Mouse (Mus musculus) adrenal gland, postnatal 25 days (tissue): ENCODE measurements at regions not wholly inside any gene's neighbourhood (a gene's known extent, or its start where the extent isn't known, plus 50 kb on each side); places are given as distances from the start of the nearest gene placed in this dataset.

ENCODE experiments used
- DNase-seq: peaks from one replicate; pipeline ENCODE4 v3.0.0; 2021; ENCODE audit warnings: mixed read lengths

DNA sequence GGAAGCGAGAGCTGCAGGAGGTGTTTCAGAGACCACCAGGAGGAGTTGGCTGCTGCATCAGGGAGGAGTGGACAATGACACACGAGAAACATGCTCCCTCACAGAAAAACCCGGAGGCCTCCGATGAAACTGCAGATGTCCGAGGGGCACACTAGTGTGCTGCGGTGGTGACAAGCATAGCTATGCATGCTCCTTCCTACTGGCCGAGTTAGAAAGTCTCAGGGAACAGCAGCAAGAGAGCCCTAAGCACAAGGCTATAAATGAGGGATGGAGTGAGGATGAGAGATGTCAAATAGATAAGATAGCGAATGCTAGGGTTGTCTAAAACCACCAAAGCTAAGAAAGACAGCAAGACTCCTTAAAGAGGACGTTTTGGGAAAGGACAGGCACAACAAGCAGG is 328.4 kb upstream of the Adgrl2 start:
- DNase-seq: no peak

DNA sequence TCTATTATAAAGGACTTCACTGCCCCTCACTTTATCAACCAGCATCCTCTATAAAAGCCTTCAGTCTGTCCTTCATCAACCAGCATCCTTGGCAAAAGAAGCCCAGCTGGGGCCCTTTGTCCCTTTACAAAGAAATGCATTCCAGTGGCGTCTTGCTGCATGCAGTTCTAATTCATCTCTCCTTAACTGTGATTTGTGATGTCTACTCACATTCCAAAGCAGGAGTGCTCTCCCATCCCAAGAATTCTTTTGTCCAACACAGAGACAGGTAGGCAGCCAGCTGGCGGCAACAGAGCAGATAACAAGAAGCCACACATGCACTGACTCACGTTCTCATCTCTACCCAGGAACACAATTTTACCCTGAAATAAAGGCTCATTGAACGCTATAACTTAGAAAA is 323.9 kb upstream of the Adgrl2 start:
- DNase-seq: no peak

DNA sequence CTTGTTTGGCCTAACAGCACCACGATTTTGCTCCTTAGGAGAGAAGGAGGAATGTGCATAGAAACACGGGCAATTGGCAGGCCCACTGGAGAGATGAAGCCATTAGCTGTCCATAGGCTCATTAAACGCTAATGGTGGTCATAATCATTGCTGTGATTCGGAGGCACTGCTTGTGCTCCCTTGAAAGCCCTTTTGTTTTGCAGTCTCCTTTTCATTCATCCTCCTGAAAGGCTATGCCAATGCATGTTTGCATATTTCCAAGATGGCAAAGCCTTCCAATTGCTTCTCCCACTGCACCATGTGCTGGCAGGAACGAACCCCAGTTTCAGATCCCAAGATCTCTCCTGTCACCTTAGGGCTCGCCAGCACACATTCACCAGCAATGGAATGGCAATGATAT is 322.9 kb upstream of the Adgrl2 start:
- DNase-seq: no peak

DNA sequence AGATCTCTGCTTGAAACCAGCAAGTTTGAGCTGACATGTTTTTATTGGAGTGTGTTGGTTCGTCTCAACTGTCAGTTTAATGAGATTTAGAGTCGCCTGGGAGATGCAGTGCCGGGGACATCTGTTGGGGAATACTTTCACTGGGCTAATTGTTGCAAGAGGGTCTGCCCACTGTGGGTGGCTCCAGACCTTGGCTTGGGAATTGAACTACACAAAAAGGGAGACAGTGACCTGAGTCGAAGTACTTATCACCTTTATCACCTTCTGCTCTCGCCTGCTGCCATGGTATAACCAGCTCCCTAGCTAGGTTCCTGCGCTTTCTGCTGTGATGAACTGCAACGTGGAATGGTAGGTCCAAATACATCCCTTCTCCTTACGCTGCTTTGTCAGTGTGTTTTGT is 321.2 kb upstream of the Adgrl2 start:
- DNase-seq: no peak

DNA sequence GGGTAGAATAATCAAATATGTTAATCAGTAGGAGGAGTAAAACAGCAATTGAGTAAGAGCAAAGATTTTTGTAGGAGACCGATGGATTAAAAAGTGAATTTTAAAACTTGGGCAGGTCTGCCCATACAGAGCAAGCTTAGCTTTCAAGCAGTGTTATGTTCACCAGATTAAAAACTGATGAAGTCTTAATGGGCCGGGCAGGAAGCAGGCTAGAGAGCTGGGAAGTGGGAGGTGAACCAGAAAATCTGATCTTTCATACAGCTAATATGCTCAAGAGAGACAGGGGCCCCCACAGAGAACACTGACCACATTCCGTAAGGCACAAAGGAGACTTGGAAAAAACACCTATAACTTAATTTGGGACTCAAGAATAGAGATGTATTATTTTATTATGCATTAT is 316.4 kb upstream of the Adgrl2 start:
- DNase-seq: no peak

DNA sequence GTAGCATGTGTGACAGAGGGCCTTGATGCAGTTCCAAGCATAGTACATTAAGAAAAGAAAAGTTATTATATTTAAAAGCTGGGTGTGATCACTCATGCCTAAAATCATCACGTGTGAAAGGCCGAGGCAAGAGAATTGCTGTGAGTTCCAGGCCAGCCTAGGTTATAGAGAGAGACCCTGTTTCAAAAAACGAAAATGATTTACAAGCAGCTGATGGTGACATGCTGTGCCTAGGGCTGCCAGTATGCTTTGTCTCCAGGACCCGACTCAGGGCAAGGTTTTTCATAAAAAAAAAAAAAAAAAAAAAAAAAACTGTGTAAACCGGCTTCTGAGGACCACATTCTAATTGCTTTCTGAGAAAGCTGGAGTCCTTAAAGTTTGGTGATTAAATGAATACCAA is 315.9 kb upstream of the Adgrl2 start:
- no peak for DNase-seq

DNA sequence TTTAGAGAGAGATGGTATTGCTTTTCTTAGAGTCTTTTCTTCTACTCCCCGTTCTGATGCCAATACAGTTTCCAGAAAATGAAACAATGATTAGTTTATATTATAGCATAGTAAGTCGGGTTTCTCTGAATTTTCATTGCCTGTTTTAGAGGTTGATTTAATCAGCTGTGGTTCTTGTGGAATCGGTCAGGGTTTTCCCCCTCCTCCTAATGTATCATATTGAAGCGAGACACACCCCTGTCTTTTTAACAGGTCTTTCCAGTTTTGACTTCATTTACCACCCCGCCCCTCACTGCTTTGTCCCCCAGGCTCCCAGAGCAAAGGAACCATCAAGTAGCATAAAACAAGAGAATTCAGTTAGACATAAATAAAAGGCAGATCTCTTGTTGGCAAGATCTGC is 315.1 kb upstream of the Adgrl2 start:
- no peak for DNase-seq

DNA sequence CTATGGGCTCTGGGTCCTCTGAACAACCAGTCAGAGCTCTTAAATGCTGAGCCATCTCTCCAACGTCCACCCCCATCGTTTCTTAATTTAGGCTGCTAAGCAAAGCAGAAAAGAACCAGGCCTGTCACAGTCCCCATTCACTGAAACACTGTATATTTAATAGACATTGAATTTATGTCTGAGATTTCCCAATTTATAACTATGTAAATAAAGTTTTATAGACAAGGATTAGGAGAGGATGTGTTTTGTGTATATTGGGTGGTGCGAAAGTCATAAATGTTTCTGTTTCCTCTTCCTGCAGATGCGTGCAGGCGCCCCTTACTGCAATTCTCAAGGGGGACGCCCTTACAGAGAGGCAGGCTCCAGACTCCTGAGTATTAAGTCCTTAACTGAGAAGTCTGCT is 314.7 kb upstream of the Adgrl2 start:
- no peak for DNase-seq

DNA sequence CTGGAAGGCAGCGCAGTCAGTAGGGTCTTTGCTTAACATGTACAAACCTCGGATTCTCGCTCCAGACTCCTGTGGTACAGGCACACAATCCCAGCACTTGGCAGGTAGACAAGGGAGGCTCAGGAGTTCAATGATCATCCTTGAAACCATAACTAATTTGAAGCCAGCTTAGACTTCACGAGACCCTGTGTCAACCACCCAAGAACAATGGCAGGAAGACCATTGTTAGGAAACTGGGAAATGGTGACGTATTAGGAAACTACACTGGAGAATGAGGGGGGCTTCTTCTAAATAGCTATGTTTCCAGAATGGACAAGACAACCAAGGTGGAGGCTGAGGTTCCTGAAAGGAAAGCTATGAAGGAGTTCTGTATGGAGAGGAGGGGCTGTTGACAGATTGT is 313.1 kb upstream of the Adgrl2 start:
- no peak for DNase-seq

DNA sequence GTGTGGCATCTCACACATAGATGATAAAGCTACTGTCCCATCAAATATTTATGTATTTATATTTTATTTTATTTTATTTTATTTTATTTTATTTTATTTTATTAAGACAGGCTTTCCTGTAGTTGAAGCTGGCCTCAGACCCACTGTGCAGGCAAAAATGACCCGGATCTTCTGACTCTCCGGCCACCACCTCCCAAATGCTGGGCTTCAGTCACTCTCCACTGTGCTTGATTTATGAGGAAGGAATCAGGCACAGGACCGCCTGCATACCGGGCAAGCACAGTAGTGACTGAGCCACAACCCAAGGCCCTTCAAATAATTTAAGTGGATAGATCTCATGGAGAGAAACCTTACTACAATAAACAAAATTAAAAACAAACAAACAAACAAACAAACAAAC is 309.6 kb upstream of the Adgrl2 start:
- DNase-seq: no peak

DNA sequence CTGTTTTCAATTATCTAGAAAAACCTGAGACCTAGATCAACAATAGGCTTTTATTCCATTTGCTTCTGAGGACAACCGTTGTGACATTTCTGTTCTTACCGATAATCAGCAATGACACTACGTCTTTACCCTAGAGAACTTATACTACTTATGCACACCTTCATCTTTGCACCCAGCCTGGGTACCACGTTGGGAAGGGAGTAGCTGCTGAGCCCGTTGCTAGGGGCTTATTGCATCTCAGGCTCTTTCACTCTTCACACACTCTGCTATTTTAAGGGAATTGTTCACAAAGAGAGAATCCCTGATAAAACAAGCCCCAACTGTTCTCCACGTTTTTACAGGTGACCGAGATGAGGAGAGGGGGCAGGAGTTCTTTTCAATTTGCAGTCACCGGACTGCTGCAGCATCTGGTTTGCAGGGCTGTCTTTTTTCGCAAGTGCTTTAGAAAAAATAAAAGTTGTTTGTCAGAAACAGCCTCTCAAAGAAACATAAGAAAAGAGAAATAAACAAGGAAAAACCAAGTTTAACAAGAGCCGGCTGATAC is 306.1 kb upstream of the Adgrl2 start:
- DNase-seq: no peak

DNA sequence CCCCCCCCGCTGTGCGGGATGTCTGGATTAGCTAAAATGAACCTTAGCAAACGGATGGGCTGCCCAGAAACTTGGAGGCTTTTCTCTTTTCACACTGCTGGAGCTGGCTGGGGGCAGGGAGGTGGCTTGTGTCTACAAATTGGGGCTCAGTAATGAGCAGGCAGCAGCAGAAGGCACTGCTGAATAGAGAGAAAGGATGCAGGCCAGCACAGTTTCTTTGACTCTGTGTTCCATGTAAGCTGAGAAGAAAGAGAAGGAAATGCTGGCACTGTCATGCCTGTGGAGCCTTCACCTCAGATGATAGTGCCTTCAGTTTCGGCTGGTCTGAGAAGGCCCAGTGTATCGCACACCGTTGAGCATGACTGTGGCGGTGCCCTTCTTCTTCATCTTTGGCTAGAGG is 305.6 kb upstream of the Adgrl2 start:
- no peak for DNase-seq

DNA sequence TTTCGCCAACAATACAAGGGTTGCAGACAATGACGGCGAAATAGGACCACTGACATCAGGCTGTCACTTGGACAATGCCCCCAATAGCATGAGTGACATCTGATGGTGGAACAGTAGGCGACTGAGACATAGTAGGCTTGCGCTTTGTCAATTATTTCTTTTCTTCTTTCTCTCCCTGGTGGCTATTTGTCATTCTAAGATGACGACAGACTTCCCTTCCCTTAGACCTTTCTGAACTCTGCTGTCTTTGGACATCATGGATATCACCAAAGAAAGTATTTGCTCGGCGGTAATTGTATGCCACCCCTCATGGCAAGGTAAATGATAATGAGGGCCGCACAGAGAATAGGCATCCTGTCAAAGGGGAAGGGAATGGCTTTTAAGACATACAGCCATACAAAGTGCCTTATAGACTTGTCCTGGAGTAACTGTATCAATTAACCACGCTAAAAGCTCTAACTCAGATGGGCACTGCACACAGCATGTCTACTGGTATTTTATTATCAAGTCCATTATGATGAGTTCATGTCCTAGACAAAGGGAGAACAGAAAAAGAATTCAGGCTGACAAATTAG is 305.0 kb upstream of the Adgrl2 start:
- no peak for DNase-seq

DNA sequence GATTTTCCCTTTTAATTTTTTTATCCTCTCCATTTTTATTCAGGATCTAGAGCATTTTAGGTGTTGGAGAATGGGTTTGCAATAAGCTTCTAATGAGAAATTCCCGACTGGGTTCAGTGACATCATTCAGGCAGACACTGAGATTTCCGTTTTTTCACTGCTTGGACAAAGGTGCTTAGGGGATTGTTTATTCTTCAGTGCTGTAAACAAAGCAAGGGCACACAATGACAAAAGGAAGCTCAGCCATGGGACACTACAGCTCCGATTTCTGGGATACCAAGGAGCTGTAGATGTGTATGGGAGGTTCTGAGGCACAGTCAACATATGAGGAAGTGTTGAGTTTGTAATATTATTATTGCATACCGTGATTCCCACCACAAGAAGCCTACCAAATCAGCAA is 304.1 kb upstream of the Adgrl2 start:
- DNase-seq: no peak

DNA sequence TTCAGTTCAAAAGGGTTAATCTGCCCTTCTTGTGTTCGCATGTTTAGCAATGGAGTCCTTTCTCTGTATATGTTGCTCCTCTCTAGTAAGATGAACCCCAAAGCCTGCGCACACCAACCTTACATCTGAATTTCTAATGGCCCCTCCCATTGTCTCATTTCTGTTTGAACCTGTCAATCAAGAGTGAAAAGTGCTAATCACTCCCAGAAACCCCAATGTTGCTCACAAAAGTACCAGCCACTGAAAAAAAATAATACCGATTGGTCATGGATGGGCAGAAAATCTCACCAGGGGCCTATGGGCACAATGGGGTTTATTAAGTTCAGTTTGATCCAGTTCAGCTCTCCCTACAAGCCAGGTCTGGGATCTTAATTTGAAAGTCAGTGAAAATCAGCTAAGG is 302.1 kb upstream of the Adgrl2 start:
- DNase-seq: no peak

DNA sequence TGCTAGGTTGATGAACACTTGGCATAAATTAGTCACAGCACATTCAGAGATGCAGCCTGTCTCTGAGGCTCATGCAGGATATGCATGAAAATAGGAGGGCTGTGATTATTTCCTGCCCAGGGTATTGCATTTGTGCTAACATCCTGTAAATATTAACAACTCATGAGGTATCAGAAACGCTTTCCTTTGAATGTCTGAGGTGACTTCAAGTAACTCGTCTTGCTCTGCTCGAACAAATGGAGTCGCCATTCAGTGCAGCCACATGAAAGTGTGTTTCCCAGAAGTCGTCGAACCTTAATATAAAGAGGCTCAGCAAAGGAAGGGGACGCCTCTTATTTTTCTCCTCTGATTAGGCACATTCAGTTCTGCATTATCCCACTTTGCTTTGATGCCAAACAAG is 301.1 kb upstream of the Adgrl2 start:
- no peak for DNase-seq

DNA sequence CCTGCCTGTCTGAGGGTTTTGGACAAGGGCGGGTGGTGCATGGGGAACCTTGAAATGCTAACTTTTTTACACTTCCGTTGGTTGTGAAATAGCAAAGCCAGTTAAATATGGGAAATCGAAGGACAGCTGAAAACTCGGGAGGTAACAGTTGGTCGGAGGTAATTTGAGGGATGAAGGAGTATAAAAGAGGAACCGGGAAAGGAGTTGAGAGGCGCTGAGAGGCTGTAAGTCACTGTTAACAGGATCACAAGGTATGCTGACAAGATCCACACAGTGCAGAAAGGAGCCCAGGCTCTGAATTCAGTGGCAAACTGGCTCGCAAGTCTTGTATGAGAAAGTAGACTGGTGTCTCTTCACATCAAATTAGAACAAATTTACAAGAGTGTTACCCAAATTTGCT is 299.9 kb upstream of the Adgrl2 start:
- no peak for DNase-seq

DNA sequence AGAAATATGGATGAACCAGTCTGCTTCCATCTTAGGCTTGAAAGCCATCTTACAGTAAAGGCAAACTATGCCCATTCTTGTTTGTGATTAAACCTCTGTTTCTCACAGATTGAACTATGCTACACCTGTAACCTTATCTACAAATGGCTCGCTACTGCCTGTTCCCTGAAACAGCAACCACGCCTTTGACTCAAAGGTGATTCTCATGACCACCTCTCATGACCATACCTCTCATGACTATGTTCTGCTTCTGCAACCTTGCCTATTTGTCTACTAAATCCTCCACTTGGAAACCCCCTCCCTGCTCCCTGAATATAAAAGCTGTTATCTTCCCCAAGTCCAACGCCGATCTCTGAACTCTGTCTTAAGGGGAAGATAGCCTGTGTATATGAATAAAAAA is 296.7 kb upstream of the Adgrl2 start:
- DNase-seq: no peak

DNA sequence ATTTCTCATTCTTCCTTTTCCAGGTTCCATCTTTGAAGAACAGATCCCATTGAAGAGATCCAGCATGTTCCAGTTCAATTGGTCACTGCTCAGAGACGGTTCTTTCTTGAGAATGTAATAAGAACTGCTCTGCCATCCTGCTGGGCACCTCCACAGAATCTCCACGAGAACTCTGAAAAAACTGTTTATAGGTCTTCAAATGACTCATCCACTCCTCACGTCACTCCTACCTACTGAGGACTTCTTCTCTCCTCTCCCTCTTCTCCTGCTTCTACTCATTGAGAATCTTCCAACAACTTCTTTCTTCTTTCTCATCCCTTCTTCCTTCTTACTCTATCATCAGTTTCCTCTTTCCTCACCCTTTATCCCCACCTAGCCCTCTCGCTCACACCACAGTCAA is 294.6 kb upstream of the Adgrl2 start:
- no peak for DNase-seq

DNA sequence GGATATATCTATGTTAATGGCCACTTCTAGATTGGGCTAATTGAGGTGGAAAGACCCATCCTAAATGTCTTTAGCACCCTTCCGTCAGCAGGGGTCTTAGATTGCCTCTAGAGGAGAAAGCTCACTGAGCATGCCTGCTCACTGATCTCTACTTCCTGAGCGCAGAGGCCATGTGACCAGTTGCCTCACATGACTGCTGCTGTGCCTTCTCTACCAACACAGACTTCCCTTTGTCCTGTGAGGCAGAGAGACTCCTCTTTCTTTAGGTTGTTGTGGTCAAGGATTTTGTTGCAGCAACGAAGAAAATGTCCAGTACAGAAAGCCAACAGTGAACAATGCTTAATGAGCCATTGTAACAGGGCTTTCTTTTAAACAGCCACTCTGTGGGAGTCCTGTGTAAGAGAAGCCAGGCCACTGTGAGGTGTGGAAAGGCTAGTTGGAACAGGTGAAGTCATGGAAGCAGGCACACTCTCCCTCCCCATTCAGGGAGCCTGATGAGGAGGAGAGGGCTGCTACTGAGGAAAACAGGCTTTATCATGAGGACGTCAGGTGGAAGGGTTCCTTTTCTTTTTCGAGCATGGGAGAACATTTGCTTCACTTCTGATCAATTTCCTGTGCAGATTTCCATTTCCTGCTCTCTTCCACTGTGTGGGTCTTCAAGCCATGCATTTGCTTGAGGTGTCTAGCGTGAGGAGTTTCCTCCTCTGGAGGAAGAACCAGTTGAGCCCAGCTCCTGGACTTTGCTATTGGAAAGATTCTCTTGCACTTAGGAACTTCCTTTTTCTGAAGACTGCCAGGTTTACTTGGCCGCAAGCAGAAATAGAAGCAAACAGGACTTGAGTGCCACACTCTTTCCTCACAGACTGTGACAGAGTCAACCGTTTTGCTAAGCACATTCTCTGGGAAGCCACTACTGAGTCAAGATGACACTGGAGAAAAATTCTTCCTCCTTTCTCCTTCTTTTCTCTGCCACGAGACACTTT is 290.7 kb upstream of the Adgrl2 start:
- no peak for DNase-seq

DNA sequence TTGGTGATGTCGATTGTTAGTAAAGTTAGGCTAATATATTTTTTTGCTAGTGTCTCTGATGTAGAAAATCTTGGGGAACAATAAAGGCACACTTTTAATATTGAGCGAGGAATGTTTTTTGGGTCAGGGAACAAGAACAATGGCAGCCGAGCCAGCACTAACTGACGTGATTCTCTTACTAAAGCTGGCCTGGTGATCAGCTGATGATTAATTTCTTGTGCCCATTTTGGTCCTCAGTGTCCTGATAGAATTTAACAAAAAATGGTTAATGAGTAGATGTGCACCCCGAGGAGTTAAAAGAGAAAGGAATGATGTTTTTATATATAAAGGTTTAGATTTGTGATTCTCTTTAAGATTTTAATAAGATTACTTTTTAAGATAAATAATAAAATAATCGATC is 289.0 kb upstream of the Adgrl2 start:
- DNase-seq: no peak

DNA sequence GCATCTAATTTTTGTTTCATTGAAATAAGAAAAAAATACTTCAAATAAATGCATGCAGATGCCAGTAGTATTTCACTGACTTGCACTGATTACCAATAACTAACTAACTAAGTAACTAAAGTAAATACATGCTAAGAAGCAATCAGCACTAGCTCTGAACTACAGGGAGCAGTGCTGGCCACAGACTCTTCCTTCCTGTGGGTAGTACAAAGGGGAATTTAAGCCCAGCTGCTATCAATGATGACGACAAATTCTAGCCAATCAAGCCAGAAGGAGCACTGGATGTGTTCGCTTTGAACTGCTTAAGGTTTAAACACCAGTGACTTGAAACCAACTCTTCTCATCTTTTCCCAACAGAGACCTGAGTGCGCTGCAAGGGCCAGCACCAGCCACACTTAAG is 287.5 kb upstream of the Adgrl2 start:
- DNase-seq: no peak

DNA sequence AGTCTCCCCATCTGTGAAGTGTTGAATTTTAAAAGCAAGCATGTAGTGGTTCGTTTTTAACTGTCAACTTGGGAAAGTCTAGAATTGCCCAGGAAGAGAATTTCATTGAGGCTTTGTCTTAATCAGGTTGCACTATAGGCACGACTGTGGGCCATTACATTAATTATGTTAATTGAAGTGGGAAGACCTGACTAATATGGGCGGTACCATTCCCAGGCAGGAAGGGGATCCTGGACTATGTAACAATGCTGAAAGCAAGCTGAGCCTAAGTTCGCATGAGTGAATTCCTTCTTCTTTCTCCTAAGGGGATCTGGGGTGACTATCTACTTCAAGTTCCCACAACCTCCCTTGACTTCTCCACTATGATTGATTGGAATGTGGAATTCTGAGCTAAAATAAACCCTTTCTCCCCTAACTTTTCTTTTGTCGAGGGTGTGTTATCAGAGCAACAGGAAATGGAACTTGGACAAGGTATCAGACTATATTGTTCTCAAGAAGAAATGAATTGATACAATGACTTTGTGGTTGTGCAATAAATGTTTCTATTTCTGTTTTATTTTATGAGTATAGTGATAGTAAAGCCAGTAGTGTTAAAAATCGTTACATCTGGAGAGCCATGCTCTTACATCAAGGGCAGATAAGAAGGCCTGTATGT is 285.2 kb upstream of the Adgrl2 start:
- DNase-seq: no peak
